Mouse (Mus musculus): Measurements from ENCODE around the gene Camk2b. TPM values are rescaled to one million over a fixed set of nuclear protein-coding genes. Genes with fewer than 3 reads are reported as not detected.

The Camk2b gene
- polyA plus RNA-seq, 1 experiment from 2014 or later, result 1.6 TPM

DNA sequence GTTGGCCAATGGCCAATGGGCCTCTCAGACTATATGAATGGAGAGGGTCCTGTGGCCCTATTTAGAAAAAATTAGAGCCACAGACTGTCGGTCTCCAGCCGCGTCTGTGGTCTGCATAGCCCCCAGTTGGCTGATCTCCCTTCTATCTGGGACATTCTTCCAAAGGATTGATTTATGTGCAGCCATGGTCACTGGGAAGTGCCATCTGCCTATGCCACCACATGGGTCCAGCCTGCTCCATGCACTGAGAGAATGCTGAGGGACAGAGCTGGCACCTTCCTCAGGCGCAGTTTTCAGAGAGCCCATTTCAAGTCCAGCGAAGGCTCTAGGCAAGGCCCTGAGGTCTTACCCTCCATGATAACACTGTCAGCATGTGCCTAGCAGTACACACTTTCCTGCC is 72.0 kb downstream of the Camk2b start:
- H3K9me3 ChIP-seq, result no peaks in the 10 kb centered on the region
- H3K4me2 ChIP-seq (replicated peaks), result no peak overlapping the region
- H3K27ac ChIP-seq, result no peak overlapping the region
- no peak overlapping the region for H3K4me3 ChIP-seq
- ATAC-seq (ENCODE audit: low FRiP score, low read depth), result no peak
- H3K9ac ChIP-seq, result no peak overlapping the region
- H3K36me3 ChIP-seq, result no peaks in the 10 kb centered on the region
- H3K4me1 ChIP-seq, result no peaks in the 10 kb centered on the region
- 0 out of 2 replicates have a peak, but pooled peaks cover 3% of the 10 kb centered on the region for H3K27me3 ChIP-seq
- WGBS, result 93% methylated on average over 5 of the region's 5 CpGs

DNA sequence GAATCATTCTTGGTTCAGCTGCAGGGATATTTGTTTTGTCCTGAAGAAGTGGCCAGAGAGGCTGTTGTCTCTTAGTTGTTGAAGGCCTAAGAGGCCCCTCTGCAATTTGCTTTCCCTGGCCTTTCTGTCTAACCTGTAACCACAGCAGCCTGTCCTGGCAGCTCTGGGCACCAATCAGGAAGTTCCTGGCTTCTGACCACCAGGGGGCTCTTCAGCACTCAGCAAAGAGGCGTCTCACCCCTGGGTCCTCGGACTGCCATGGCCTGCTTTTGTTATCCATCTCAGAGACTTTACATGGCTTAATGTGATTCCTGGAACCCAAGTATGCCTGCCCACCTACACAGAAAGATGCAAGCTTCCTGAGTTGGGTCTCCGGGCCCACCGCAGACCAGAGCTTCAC is 75.3 kb downstream of the Camk2b start:
- no peak for ATAC-seq (ENCODE audit: low FRiP score, low read depth)
- Histone ChIP-seq H3K9me3 (no peaks in the 10 kb centered on the region), H3K4me1 (no peaks in the 10 kb centered on the region), H3K4me2 (replicated peaks) (no peak overlapping the region), H3K36me3 (no peaks in the 10 kb centered on the region), H3K27me3 (0 out of 2 replicates have a peak, but pooled peaks cover 3% of the 10 kb centered on the region), H3K9ac (no peak overlapping the region), H3K4me3 (no peak overlapping the region), H3K27ac (no peak overlapping the region)
- WGBS, result 35% methylated on average over 4 of the region's 4 CpGs

DNA sequence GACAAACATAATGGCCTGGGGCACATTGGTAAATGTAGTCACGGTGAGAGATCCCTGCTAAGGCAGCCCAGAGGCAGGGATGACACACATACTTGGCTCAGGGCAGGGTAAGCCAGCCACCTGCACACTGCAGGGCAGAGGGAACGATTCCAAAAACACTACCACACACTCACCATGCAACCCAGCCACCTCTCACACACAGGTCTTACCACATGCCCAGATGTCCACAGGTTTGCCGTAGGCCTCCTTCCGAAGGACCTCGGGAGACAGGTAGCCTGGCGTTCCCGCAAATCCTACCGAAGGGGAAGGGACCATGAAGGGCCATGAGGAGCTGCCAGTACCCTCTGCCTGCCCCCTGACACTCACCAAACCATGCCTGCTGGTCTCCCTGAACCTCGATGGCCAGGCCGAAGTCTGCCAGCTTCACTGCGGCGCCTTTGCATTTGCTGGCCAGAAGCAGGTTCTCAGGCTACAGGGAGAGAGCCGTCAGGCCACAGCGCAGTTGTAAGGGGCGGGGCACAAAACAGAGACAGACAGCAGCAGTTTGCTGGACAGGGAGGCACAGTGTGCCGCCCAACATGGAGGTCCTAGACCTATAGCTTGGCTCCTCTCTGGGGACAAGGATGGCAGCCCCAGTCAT is 76.1 kb downstream of the Camk2b start:
- H3K9ac ChIP-seq, result no peak overlapping the region
- H3K27ac ChIP-seq, result no peak overlapping the region
- H3K36me3 ChIP-seq, result no peaks in the 10 kb centered on the region
- WGBS, result 86% methylated on average over 16 of the region's 16 CpGs
- H3K27me3 ChIP-seq, result 0 out of 2 replicates have a peak, but pooled peaks cover 3% of the 10 kb centered on the region
- no peak overlapping the region for H3K4me2 ChIP-seq (replicated peaks)
- no peak for ATAC-seq (ENCODE audit: low FRiP score, low read depth)
- H3K4me3 ChIP-seq, result no peak overlapping the region
- no peaks in the 10 kb centered on the region for H3K4me1 ChIP-seq
- no peaks in the 10 kb centered on the region for H3K9me3 ChIP-seq

DNA sequence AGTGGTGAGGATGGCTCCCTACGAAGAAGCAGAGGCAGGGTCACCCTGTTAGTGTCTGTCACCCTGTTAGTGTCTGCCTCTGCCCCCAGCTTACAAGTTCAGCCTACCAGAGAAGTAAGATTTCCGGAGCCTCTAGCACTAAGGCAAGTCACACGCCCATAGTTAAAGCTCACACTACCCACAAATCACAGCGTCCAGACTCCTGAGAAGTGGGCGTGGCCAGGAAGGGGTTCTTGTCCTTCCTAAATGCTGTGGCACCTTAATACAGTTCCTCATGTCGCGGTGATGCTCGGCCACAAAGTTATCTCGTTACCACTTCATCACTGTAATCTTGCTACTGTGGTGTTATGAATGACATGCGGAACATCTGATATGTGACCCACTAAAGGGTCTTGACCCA is 78.0 kb downstream of the Camk2b start:
- Histone ChIP-seq H3K9ac (no peak overlapping the region), H3K36me3 (no peaks in the 10 kb centered on the region), H3K4me3 (no peak overlapping the region), H3K27ac (no peak overlapping the region), H3K4me1 (no peaks in the 10 kb centered on the region), H3K27me3 (no peaks in the 10 kb centered on the region), H3K4me2 (replicated peaks) (no peak overlapping the region), H3K9me3 (no peaks in the 10 kb centered on the region)
- ATAC-seq (ENCODE audit: low FRiP score, low read depth), result no peak
- 78% methylated on average over 10 of the region's 10 CpGs for WGBS

DNA sequence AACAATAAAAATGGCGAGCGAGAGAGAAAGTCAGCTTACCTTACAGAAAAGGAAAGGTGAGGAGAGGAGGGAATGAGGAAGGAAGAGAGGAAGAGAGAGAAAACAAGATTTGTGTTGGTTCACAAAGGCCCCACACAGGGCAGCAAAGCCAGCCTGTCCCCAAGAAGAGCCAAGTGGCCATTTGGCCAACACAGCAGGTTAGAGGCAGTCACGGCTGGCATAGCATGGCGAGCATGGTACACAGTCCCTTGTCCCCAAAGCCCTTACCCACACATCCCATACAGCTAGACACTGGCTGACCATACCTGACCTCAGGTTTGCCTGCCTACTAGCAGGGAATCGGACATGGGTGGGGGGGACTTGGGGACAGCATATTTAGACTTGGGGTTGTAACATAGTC is 82.5 kb downstream of the Camk2b start:
- WGBS, result 85% methylated on average over 5 of the region's 5 CpGs
- Histone ChIP-seq H3K4me1 (no peaks in the 10 kb centered on the region), H3K4me2 (replicated peaks) (no peak overlapping the region), H3K27ac (no peak overlapping the region), H3K36me3 (no peaks in the 10 kb centered on the region), H3K27me3 (no peaks in the 10 kb centered on the region), H3K9ac (no peak overlapping the region), H3K4me3 (no peak overlapping the region), H3K9me3 (no peaks in the 10 kb centered on the region)
- no peak for ATAC-seq (ENCODE audit: low FRiP score, low read depth)

DNA sequence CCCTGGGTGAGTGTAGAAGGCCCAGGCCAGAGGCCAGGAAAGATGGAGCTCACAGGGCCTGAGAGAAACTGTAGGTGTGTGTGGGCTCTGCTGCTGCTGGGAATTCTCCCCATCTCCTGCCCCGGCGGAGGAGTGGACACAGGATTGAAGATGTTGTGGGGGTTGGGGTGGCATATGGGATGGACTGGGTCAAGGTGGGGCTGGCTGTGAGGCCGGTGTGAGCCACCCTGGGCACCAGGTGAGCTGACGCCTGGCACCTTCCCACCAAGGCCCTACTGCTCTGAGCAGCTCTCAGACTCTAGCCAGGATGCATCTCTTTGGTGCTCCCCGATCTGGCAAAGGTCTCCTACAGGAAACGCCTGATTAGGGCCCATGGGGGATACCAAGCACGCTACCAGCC is 84.8 kb downstream of the Camk2b start:
- H3K9ac ChIP-seq, result no peak overlapping the region
- no peaks in the 10 kb centered on the region for H3K9me3 ChIP-seq
- no peak for ATAC-seq (ENCODE audit: low FRiP score, low read depth)
- H3K27ac ChIP-seq, result no peak overlapping the region
- H3K36me3 ChIP-seq, result no peaks in the 10 kb centered on the region
- H3K4me2 ChIP-seq (replicated peaks), result no peak overlapping the region
- H3K4me1 ChIP-seq, result 0 out of 2 replicates have a peak, but pooled peaks cover under 1% of the 10 kb centered on the region
- 82% methylated on average over 7 of the region's 7 CpGs for WGBS
- H3K27me3 ChIP-seq, result no peaks in the 10 kb centered on the region
- H3K4me3 ChIP-seq, result no peak overlapping the region

DNA sequence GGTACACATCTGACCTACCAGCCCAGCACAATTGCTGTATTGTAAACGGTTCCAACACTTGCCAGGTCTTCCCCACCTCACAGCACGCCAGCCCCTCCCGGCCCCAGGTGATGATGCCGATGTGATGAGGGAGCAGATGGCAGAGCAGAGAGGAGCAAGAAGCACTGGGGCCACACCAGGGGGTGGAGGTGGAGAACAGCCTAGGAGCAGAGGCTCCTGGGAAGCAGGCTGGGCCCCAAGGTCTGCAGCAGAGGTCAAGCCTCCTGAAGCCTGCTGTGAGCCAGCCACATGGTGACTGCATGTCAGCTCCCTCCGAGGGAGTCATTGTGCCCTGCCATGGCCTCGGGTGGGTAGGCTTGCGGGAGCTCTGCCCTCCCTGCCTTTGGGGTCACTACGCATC is 85.6 kb downstream of the Camk2b start:
- no peak for ATAC-seq (ENCODE audit: low FRiP score, low read depth)
- H3K9me3 ChIP-seq, result no peaks in the 10 kb centered on the region

DNA sequence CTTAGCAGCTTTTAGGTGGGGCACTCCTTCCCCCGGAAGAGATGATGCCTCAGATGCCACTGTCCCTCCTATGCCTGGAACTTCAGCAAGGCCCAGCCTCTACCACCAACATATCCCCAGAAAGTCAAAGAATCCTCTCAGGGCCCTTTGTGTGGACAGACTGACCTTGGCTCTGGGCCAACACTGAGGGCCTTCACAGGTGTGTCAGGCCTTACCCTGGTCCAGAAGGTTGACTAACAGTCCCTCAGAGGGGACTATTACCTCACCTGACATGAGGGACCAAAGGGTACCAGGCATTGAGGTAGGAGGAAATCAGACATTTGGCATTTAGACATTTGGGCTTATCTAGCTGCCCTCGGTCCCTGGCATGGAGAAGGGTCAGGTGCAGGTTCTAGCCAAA is 86.1 kb downstream of the Camk2b start:
- whole genome bisulfite sequencing, result 87% methylated on average over 2 of the region's 2 CpGs
- H3K4me1 ChIP-seq, result peaks cover 10% of the 10 kb centered on the region
- no peaks in the 10 kb centered on the region for H3K9me3 ChIP-seq
- no peak overlapping the region for H3K4me3 ChIP-seq
- H3K9ac ChIP-seq, result no peak overlapping the region
- no peaks in the 10 kb centered on the region for H3K36me3 ChIP-seq
- H3K27ac ChIP-seq, result no peak overlapping the region
- H3K4me2 ChIP-seq (replicated peaks), result no peak overlapping the region
- no peak for ATAC-seq (ENCODE audit: low FRiP score, low read depth)
- H3K27me3 ChIP-seq, result no peaks in the 10 kb centered on the region

More for the DNA sequence above, 85.6 kb downstream of the Camk2b start:
- Histone ChIP-seq H3K4me3 (no peak overlapping the region), H3K4me1 (peaks cover 8% of the 10 kb centered on the region), H3K9ac (no peak overlapping the region), H3K4me2 (replicated peaks) (no peak overlapping the region), H3K27me3 (no peaks in the 10 kb centered on the region), H3K36me3 (no peaks in the 10 kb centered on the region), H3K27ac (no peak overlapping the region)
- 71% methylated on average over 8 of the region's 8 CpGs for WGBS

DNA sequence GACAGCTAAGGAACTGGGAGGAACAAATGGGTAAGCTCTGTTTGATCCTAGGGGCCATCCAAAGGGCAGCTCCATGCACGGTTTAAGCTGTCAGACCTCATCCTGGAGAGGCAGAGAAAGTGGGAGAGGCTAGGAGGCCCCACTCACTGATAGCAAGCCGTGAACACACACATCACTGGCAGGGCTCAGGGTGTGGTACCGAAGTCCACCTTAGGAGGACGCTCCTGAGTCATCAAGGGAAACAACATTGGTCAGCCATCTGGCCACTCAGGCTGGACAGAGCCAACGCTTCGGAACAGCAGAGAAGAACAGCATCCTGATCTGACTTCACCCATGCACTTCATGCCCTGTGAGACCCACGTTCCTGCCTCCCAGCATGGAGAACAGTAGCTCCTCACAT is 87.1 kb downstream of the Camk2b start:
- Histone ChIP-seq H3K4me3 (no peak overlapping the region), H3K4me1 (peaks cover 10% of the 10 kb centered on the region), H3K36me3 (no peaks in the 10 kb centered on the region), H3K27ac (no peak overlapping the region), H3K4me2 (replicated peaks) (no peak overlapping the region), H3K27me3 (no peaks in the 10 kb centered on the region), H3K9me3 (no peaks in the 10 kb centered on the region), H3K9ac (no peak overlapping the region)
- ATAC-seq (ENCODE audit: low FRiP score, low read depth), result no peak
- WGBS, result 76% methylated on average over 7 of the region's 7 CpGs

DNA sequence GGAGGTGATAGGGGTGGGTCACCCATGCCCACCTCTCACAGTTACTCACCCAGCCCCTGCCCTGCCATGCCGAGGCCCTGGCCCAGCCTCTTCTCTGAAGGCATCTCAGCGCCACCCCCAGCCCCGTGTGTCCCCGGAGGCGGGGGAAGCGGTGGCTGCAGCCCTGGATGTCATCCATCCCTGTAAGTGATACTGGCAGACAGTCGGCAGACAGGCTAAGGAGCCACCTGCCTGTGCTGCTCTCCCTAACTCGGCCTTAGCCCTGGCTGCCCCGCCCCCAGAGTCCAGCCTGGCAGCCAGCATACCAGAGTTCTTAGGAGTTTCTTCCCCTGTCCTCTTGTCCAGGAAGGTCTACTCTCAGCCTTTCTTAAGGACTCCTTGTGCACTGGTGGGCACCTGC is 90.1 kb downstream of the Camk2b start:
- no peak for ATAC-seq (ENCODE audit: low FRiP score, low read depth)
- Histone ChIP-seq H3K36me3 (no peaks in the 10 kb centered on the region; the same call in 1 of the 2 replicates), H3K9ac (no peak overlapping the region), H3K4me1 (peaks cover 27% of the 10 kb centered on the region), H3K4me3 (no peak overlapping the region), H3K27me3 (no peaks in the 10 kb centered on the region), H3K4me2 (replicated peaks) (no peak overlapping the region), H3K9me3 (no peaks in the 10 kb centered on the region), H3K27ac (no peak overlapping the region)
- WGBS, result 8% methylated on average over 9 of the region's 9 CpGs

DNA sequence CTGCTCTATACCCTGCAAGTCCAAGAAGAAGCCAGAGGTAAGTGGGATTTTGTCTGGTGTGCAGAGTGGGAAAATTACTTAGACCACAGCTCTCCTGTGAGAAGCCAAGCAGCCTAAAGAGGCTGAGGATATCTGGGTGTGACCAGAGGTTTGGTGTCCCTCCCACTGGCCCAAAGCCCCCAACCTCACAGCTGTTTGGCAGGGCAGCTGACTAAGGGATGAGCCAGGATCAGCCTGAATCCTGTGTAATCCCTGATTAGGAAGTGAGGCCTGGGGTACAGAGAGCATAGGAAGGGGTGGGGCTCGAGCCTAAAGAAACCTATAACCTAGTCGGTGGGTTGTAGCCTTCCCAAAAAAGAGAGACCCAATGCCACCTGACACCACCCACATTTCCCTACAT is 91.1 kb downstream of the Camk2b start:
- Histone ChIP-seq H3K4me2 (replicated peaks) (no peak overlapping the region), H3K4me3 (no peak overlapping the region), H3K27ac (no peak overlapping the region), H3K9ac (no peak overlapping the region), H3K4me1 (peaks cover 32% of the 10 kb centered on the region), H3K9me3 (no peaks in the 10 kb centered on the region), H3K36me3 (peaks cover 2% of the 10 kb centered on the region), H3K27me3 (no peaks in the 10 kb centered on the region)
- no peak for ATAC-seq (ENCODE audit: low FRiP score, low read depth)
- 66% methylated on average over 2 of the region's 2 CpGs for WGBS

DNA sequence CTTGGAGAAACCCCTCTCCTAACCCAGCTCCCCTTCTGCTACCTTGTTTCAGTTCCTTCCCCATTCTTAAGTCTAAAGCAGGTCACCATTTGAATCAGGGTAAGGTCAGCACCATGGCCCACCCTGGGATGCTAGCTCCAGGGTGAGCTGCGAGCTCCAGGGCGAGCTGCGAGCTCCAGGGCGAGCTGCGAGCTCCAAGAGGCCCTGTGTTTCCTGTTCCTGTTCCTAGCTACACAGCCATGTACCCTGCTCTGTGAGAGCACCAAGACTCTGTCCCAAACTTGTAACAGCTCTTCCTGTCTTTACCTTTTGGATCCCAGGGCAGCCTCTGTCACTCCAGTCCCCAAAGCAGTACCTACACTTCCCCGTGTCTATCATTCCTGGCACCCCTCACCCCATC is 92.1 kb downstream of the Camk2b start:
- no peaks in the 10 kb centered on the region for H3K9me3 ChIP-seq
- H3K4me2 ChIP-seq (replicated peaks), result no peak overlapping the region
- ATAC-seq (ENCODE audit: low FRiP score, low read depth), result no peak
- no peak overlapping the region for H3K27ac ChIP-seq
- H3K4me3 ChIP-seq, result no peak overlapping the region
- H3K9ac ChIP-seq, result no peak overlapping the region
- H3K36me3 ChIP-seq, result peaks cover 13% of the 10 kb centered on the region
- 77% methylated on average over 6 of the region's 6 CpGs for WGBS
- H3K4me1 ChIP-seq, result peaks cover 32% of the 10 kb centered on the region
- no peaks in the 10 kb centered on the region for H3K27me3 ChIP-seq

DNA sequence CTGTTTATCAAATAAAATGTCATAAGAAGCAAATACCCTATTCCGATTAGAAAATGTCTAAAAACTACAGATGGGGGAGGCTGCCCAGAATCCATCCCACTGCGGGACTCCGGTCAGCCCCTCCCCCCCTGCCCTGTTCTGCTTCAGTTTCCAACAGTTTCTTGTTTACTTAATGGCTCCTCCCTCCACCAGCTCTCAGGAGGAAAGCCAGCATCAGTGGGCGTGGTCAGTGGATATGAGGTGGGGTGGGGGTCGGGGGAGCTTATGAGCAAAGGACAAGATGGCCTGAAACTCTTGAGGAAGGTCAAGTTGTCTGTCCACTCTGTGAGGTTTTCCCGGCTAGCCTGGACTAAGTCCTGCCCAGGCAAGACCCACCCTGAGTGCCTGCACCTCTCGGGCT is 93.0 kb downstream of the Camk2b start:
- Histone ChIP-seq H3K27ac (no peak overlapping the region), H3K4me3 (no peak overlapping the region), H3K36me3 (peaks cover 22% of the 10 kb centered on the region), H3K4me2 (replicated peaks) (no peak overlapping the region), H3K9me3 (no peaks in the 10 kb centered on the region), H3K27me3 (no peaks in the 10 kb centered on the region), H3K9ac (no peak overlapping the region), H3K4me1 (peaks cover 32% of the 10 kb centered on the region)
- no peak for ATAC-seq (ENCODE audit: low FRiP score, low read depth)
- 53% methylated on average over 7 of the region's 7 CpGs for WGBS

Data from limb, embryonic 13.5 days (tissue).